Mouse (Mus musculus) G1E (cell line): Measurements from ENCODE around the gene Lifr.

Source experiments
- CTCF ChIP-seq: IDR thresholded peaks from 2 replicates; pipeline ENCODE4 v1.5.1; 2012; ENCODE audit warnings: low read depth, low read length, inconsistent platforms, mixed read lengths
- POLR2AphosphoS5 ChIP-seq: IDR thresholded peaks from 2 replicates; pipeline ENCODE4 v1.6.1; 2012; ENCODE audit warnings: low read depth, low read length, inconsistent platforms; ENCODE audit not compliant: insufficient replicate concordance
- TAL1 ChIP-seq: conservative IDR thresholded peaks from 2 replicates; pipeline ENCODE4 v1.6.1; 2012; ENCODE audit warnings: low read depth, low read length, inconsistent platforms, mixed read lengths

GRCm38 (mm10) chr15:7202981-7203380 is 112.6 kb downstream of the Lifr start:
- TF ChIP-seq TAL1: no peak
- no peak for TF ChIP-seq CTCF
- TF ChIP-seq POLR2AphosphoS5: no peak
